Mouse (Mus musculus) kidney, embryonic 14.5 days (tissue): ENCODE data around the gene Usp3. TPM values are rescaled to one million over a fixed set of nuclear protein-coding genes. Genes with fewer than 3 reads are reported as not detected.

ENCODE experiments used
- ATAC-seq: fragments of 200-750 bp; cut with Nextera tagmentation; 2 replicates; pipeline ENCODE4 v1.8.0; 2017; ENCODE audit warnings: moderate number of reproducible peaks, mild to moderate bottlenecking, moderate TSS enrichment, moderate library complexity; ENCODE audit not compliant: low FRiP score, low TSS enrichment
- H3K27ac ChIP-seq: fragments of 300-500 bp; sonication (generic); 2 replicates; pipeline ENCODE4 v1.5.1; 2014; ENCODE audit warnings: low read depth, mild to moderate bottlenecking, low read length, moderate library complexity, mixed read lengths
- H3K27me3 ChIP-seq: fragments of 300-500 bp; sonication (generic); 2 replicates; pipeline ENCODE4 v1.6.1; 2014; ENCODE audit warnings: mild to moderate bottlenecking, low read length; ENCODE audit not compliant: control insufficient read depth, insufficient read depth
- H3K36me3 ChIP-seq: fragments of 300-500 bp; sonication (generic); 2 replicates; pipeline ENCODE4 v1.6.1; 2014; ENCODE audit warnings: low read length, mixed read lengths; ENCODE audit not compliant: control insufficient read depth, insufficient read depth
- H3K4me1 ChIP-seq: fragments of 300-500 bp; sonication (generic); 2 replicates; pipeline ENCODE4 v1.6.1; 2014; ENCODE audit warnings: low read length, mixed read lengths; ENCODE audit not compliant: control insufficient read depth, insufficient read depth
- H3K4me2 ChIP-seq: fragments of 300-500 bp; sonication (generic); replicated peaks from 2 replicates; pipeline ENCODE4 v1.6.1; 2014; ENCODE audit warnings: low read depth, mild to moderate bottlenecking, low read length
- H3K4me3 ChIP-seq: fragments of 300-500 bp; sonication (generic); 2 replicates; pipeline ENCODE4 v1.5.1; 2014; ENCODE audit warnings: mild to moderate bottlenecking, low read length
- H3K9ac ChIP-seq: fragments of 300-500 bp; sonication (generic); 2 replicates; pipeline ENCODE4 v1.6.1; 2014; ENCODE audit warnings: low read depth, mild to moderate bottlenecking, low read length, moderate library complexity
- H3K9me3 ChIP-seq: fragments of 300-500 bp; sonication (generic); 2 replicates; pipeline ENCODE4 v1.6.1; 2016; ENCODE audit warnings: low read length; ENCODE audit not compliant: control insufficient read depth
- WGBS: fragments of 180-500 bp; shearing (Covaris S2); extraction: QIAGEN DNeasy Blood & Tissue Kit; methylation state at CpG from one replicate; pipeline ENCODE4 v1.1.7; 2014; 5-methylcytosine and 5-hydroxymethylcytosine counted together
- polyA plus RNA-seq: library from polyadenylated mRNA; unstranded; fragments of >200 nt; fragmentation: Nextera tagmentation; extraction: Ambion mirVana; gene quantifications from 2 replicates; pipeline ENCODE4 v1.2.1, GENCODE M21; 2014

The Usp3 gene
- polyA plus RNA-seq, 1 experiment from 2014 or later: 83.6 TPM

DNA sequence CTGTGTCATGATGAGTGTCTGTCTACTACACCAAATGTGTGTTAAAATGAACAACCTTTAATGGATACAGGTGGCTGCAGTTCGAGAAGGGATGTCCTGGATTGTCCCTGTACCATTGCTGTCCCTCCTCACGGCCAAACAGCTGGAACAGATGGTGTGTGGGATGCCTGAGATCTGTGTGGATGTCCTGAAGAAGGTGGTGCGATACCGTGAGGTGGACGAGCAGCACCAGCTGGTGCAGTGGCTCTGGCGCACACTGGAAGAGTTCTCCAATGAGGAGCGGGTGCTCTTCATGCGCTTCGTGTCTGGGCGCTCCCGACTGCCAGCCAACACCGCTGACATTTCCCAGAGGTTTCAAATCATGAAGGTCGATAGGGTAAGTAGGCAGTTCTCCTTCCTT is 88.4 kb downstream of the Usp3 start:
- no peak for ATAC-seq
- no peaks in the 10 kb centered on the region for H3K4me1 ChIP-seq

DNA sequence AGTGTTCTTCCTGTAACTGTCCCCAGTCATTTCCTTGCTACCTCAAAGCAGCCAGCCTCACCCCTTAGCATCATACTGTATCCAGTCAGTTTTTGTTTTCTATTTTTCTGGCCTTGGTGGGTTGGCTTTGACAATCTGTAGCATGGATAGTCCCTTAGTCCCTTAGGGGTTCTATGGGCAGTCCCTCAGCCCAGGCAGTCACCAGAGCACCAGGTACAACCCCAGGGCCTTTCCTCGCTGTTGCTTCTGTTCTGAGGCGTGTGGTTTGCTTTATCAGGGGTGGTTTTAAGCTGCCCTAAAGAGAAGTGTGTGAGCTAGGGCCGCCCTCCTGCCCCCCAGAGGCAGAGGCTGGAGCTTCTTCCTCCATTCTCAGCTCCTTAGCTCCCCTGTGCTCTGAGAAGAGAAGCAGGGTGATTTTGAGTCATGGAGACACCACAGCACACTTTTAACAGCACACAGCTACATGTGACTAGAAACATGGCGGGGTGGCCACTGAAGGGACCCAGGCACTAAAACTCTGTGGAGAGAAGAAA is 89.0 kb downstream of the Usp3 start:
- H3K4me3 ChIP-seq: no peak overlapping the region
- H3K4me2 ChIP-seq: no peak overlapping the region
- ATAC-seq: no peak
- H3K27me3 ChIP-seq: no peaks in the 10 kb centered on the region
- peaks cover 52% of the 10 kb centered on the region for H3K36me3 ChIP-seq
- H3K27ac ChIP-seq: no peak overlapping the region
- H3K9me3 ChIP-seq: no peaks in the 10 kb centered on the region
- H3K9ac ChIP-seq: no peak overlapping the region
- 84% methylated on average over 4 of the region's 4 CpGs for WGBS
- no peaks in the 10 kb centered on the region for H3K4me1 ChIP-seq

More for the DNA sequence above, 88.4 kb downstream of the Usp3 start:
- no peak overlapping the region for H3K9ac ChIP-seq
- H3K36me3 ChIP-seq: peaks cover 58% of the 10 kb centered on the region
- H3K4me3 ChIP-seq: no peak overlapping the region
- no peaks in the 10 kb centered on the region for H3K27me3 ChIP-seq
- no peaks in the 10 kb centered on the region for H3K9me3 ChIP-seq
- 92% methylated on average over 13 of the region's 13 CpGs for WGBS
- no peak overlapping the region for H3K27ac ChIP-seq
- H3K4me2 ChIP-seq: no peak overlapping the region

DNA sequence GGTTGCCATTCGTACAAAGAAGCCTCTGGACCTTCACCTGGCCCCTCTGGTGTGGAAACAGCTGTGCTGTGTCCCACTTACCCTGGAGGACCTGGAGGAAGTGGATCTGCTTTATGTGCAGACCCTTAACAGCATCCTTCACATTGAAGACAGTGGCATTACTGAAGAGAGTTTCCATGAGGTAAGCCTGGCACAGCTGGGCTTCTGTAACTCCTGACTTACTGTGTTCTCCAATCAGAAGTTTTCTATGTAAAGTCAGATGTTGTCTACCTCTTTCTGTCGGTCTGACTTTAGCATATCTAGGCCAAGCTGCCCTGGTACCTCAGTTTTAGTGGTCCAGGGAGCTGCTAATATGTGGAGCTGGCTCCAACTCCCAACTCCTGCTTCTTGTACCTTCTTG is 91.7 kb downstream of the Usp3 start:
- no peak overlapping the region for H3K9ac ChIP-seq
- H3K36me3 ChIP-seq: peaks cover 55% of the 10 kb centered on the region
- H3K9me3 ChIP-seq: no peaks in the 10 kb centered on the region
- H3K4me1 ChIP-seq: no peaks in the 10 kb centered on the region
- no peak overlapping the region for H3K27ac ChIP-seq
- no peak overlapping the region for H3K4me3 ChIP-seq
- no peak for ATAC-seq
- WGBS: 85% methylated on average over 2 of the region's 2 CpGs
- no peak overlapping the region for H3K4me2 ChIP-seq
- no peaks in the 10 kb centered on the region for H3K27me3 ChIP-seq

DNA sequence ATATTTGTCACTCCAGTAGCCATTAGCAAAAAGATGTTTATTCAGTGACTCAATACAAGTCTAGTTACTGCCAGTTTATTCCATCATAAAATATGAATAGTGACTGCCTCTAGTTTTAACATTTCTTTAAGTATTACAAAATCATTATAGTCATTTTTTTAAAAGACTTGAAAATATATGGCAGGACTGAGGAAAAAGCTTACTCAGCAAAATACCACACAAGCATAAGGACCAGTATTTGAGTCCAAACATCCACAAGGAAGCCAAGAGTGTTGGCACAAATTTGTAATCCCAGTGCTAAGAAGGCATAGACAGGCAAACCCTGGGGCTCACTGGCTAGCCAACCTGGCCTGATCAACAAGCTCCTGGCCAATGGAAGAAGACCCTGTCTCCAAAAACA is 99.0 kb downstream of the Usp3 start:
- Histone ChIP-seq H3K27ac (no peak overlapping the region), H3K27me3 (no peaks in the 10 kb centered on the region), H3K4me3 (no peak overlapping the region), H3K36me3 (peaks cover 76% of the 10 kb centered on the region), H3K4me2 (no peak overlapping the region), H3K4me1 (no peaks in the 10 kb centered on the region), H3K9me3 (no peaks in the 10 kb centered on the region), H3K9ac (no peak overlapping the region)
- ATAC-seq: no peak

DNA sequence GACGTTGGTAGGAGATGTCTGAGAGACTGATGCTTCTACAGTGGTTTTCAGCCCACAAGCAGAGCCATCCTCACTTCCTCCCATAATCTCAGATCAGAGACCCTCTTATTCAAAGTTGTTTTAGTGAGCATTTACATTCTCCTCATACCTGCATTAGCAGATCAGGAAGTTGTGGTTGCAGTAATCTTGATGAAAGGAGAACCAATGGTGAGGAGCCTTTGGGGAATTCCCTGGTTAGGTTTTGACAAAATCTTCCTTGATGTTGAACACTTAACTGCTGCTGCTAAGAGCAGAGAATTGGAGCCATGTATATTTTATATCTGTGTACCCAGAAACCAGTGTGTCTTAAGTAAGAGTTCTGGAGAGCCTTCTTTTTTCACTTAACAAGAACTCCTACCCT is 100.6 kb downstream of the Usp3 start:
- 90% methylated on average over 1 of the region's 1 CpGs for whole genome bisulfite sequencing
- Histone ChIP-seq H3K27me3 (no peaks in the 10 kb centered on the region), H3K27ac (no peak overlapping the region), H3K4me3 (no peak overlapping the region), H3K4me2 (no peak overlapping the region), H3K9ac (no peak overlapping the region), H3K9me3 (no peaks in the 10 kb centered on the region), H3K36me3 (peaks cover 78% of the 10 kb centered on the region), H3K4me1 (no peaks in the 10 kb centered on the region)
- no peak for ATAC-seq

DNA sequence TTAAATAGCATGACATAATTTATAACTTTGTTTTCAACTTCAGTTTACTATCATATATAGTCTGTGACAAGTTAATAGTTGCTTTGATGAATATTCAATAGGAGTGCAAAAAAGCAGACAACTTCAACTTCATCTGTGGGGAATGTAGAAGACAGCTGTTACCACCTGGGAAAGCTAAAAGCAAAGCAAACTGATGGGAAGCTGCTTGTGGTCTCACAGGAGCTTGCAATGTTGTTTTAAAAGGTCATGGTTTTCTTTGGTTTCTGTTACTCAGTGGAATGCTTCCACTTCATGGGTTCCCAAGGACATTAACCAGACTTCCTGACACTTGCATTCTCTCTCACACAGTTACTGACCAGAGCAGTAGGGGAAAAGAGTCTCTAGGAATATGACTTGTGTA is 104.2 kb downstream of the Usp3 start:
- no peak for ATAC-seq
- no peaks in the 10 kb centered on the region for H3K9me3 ChIP-seq
- H3K27ac ChIP-seq: no peak overlapping the region
- no peaks in the 10 kb centered on the region for H3K27me3 ChIP-seq
- H3K36me3 ChIP-seq: peaks cover 81% of the 10 kb centered on the region
- no peaks in the 10 kb centered on the region for H3K4me1 ChIP-seq
- no peak overlapping the region for H3K9ac ChIP-seq
- no peak overlapping the region for H3K4me3 ChIP-seq
- H3K4me2 ChIP-seq: no peak overlapping the region

DNA sequence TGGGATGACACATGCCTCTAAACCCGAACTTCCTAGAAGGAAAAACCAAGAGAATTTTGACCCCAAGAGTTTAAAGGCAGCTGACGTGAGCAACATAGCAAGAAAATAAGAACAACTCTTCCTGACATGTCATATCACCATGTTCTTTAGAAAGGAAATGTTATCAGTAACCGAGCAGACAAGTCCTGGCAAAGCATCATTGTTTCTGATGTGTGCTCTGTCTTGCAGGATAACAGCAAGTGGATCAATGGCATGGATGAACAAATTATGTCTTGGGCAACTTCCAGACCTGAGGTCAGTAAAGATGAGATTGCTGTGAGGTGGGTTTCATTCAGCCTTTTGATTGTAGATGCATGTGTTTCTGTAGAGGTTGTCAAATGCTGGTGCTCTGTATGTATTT is 109.5 kb downstream of the Usp3 start:
- ATAC-seq: no peak
- Histone ChIP-seq H3K9me3 (no peaks in the 10 kb centered on the region), H3K9ac (no peak overlapping the region), H3K27me3 (no peaks in the 10 kb centered on the region), H3K27ac (no peak overlapping the region), H3K4me2 (no peak overlapping the region), H3K4me1 (no peaks in the 10 kb centered on the region), H3K36me3 (peaks cover 54% of the 10 kb centered on the region), H3K4me3 (no peak overlapping the region)
- WGBS: 94% methylated on average over 3 of the region's 3 CpGs

DNA sequence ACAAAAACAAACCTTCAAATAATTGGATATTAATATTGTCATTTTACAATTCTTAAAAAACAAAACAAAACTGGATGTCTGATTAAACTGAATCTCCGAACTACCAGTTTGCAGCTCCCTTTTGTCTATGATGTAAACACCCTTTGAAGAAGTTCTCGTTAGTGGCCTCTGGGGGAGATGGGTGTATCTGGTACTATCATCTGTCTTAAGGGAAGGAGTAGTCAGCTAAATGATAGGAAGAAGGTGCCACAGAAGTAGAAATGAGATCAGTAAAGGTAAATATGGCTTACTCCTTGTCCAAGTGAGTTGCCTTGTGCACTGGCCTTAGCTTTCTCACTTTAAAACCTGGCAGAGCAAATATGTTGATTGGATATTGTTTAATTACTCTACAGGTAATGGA is 115.2 kb downstream of the Usp3 start:
- Histone ChIP-seq H3K9me3 (no peaks in the 10 kb centered on the region), H3K36me3 (peaks cover 41% of the 10 kb centered on the region), H3K9ac (no peak overlapping the region), H3K27ac (no peak overlapping the region), H3K4me1 (no peaks in the 10 kb centered on the region), H3K27me3 (no peaks in the 10 kb centered on the region), H3K4me2 (no peak overlapping the region), H3K4me3 (no peak overlapping the region)
- WGBS: 84% methylated on average over 2 of the region's 2 CpGs
- ATAC-seq: no peak

DNA sequence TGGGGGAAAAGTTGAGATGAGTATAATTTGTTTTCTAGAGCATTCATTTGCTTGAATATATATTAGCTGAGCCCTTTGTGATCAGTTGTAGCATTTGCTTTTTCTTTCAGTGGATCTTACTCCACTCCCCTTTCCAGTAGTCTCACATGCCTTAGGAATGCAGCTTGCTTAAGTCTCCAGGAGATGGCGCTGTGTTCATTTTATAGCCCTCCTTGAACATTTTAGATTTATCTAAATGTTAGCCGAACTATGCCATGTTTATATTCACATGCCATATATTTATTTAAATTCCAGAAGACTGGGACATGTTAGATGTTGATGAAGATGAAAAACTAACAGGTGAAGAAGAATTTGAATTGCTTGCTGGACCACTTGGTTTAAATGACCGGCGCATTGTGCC is 127.9 kb downstream of the Usp3 start:
- Histone ChIP-seq H3K9me3 (no peaks in the 10 kb centered on the region), H3K27ac (no peak overlapping the region), H3K27me3 (no peaks in the 10 kb centered on the region), H3K4me1 (no peaks in the 10 kb centered on the region), H3K9ac (no peak overlapping the region), H3K4me2 (no peak overlapping the region), H3K4me3 (no peak overlapping the region), H3K36me3 (peaks cover 48% of the 10 kb centered on the region)
- no peak for ATAC-seq
- WGBS: 56% methylated on average over 4 of the region's 4 CpGs
